In the genomic region with DNA sequence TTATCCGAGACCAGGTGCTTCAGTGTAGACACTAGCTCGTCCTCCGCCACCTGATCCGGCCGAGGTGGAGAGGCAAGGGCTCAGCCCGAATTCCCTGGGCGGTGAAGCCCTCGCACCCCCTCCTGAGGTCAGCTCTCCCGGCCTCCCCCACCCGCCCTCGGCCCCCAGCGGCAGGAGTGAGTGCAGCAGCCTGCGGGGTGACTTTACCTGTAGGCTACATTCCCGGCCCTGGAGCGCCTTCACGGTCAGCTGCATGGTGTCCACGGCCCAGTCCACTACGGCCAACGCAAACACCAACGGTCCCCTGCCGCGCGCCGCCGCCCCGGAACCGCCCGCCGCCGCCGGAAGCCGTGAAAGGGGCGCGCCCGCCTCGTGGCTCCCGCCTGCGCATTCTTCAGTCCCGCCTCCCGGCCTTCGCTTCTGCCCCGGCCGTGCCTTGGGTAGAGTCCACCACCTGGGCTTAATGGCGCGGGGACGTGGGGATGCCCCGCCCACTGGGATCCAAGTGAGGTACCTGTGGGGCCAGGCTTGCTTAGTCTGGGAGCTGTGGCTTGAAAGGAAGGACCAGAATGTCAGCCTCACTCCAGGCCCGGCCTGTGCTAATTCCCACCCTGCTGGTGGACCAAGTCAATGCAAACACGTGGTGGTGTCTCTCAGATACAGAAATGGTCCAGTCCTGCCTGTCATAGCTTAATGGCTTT, we compare ENCODE assay signal across 7 mouse cellular contexts. TPM values are rescaled to one million over a fixed set of nuclear protein-coding genes. Genes with fewer than 3 reads are reported as not detected.
DNase-seq lines count a peak whose midpoint lies in the region; ATAC-seq and TF ChIP-seq lines count a peak whose summit lies in the region.

No protein-coding gene starts in this region.

- peak; percentile 85 for ATAC-seq in limb, embryonic 14.5 days (ENCODE audit: low FRiP score, low read depth)
- ATAC-seq in midbrain, embryonic 15.5 days (replicated peaks): peak; percentile 85

- WGBS in embryonic facial prominence, embryonic 10.5 days: 15% methylated on average over 49 of the region's 49 CpGs
- 15% methylated on average over 31 of the region's 49 CpGs for WGBS in limb, embryonic 14.5 days
- WGBS in midbrain, embryonic 15.5 days: 18% methylated on average over 49 of the region's 49 CpGs

- peak overlapping the region; percentile 89 for H3K27ac ChIP-seq in embryonic facial prominence, embryonic 10.5 days (replicated peaks)
- peak overlapping the region; percentile 28 for H3K27ac ChIP-seq in limb, embryonic 14.5 days (replicated peaks; ENCODE audit: low read depth, low read length)
- H3K27ac ChIP-seq in midbrain, embryonic 15.5 days: peak overlapping the region; percentile 82

- TF ChIP-seq POLR2A in limb, embryonic 14.5 days (IDR thresholded peaks at IDR 0.05; ENCODE audit: borderline replicate concordance, extremely low read depth, insufficient read depth, insufficient read length): no peak; the same call in 1 of the 2 replicates

- H3K9me3 ChIP-seq in embryonic facial prominence, embryonic 10.5 days: no peaks in the 10 kb centered on the region
- H3K9me3 ChIP-seq in limb, embryonic 14.5 days (ENCODE audit: control insufficient read depth, low read length): no peaks in the 10 kb centered on the region
- no peaks in the 10 kb centered on the region for H3K9me3 ChIP-seq in midbrain, embryonic 15.5 days

- peak; percentile 56 for DNase-seq in adrenal gland, adult 8-10 months
- peak; percentile 77 for DNase-seq in embryonic facial prominence, embryonic 10.5 days (ENCODE audit: low spot score)
- DNase-seq in heart, adult 11 months: peak; percentile 97
- peak; percentile 82 for DNase-seq in kidney, adult 11 months
- peak; percentile 49 for DNase-seq in limb, embryonic 14.5 days (ENCODE audit: low spot score)
- DNase-seq in spleen, postnatal 10 days (ENCODE audit: low spot score in 2 of 2): peak; percentile 60 to 78

- H3K36me3 ChIP-seq in embryonic facial prominence, embryonic 10.5 days (replicated peaks): peaks cover 28% of the 10 kb centered on the region
- H3K36me3 ChIP-seq in limb, embryonic 14.5 days (ENCODE audit: control insufficient read depth, insufficient read depth, low read length): peaks cover 13% of the 10 kb centered on the region
- no peaks in the 10 kb centered on the region for H3K36me3 ChIP-seq in midbrain, embryonic 15.5 days (replicated peaks)

- peak overlapping the region; percentile 58 for H3K4me2 ChIP-seq in limb, embryonic 14.5 days (replicated peaks; ENCODE audit: low read depth, low read length, severe bottlenecking)
- peak overlapping the region; percentile 65 for H3K4me2 ChIP-seq in midbrain, embryonic 15.5 days

- H3K9ac ChIP-seq in limb, embryonic 14.5 days (ENCODE audit: low read depth, low read length, severe bottlenecking): peak overlapping the region; percentile 71
- peak overlapping the region; percentile 71 for H3K9ac ChIP-seq in midbrain, embryonic 15.5 days

- H3K4me1 ChIP-seq in embryonic facial prominence, embryonic 10.5 days: peaks cover 14% of the 10 kb centered on the region
- no peaks in the 10 kb centered on the region for H3K4me1 ChIP-seq in limb, embryonic 14.5 days (ENCODE audit: control insufficient read depth, insufficient read depth, low read length)
- H3K4me1 ChIP-seq in midbrain, embryonic 15.5 days: peaks cover 11% of the 10 kb centered on the region

- peak overlapping the region; percentile 71 for H3K4me3 ChIP-seq in embryonic facial prominence, embryonic 10.5 days
- H3K4me3 ChIP-seq in limb, embryonic 14.5 days (replicated peaks; ENCODE audit: low read length): peak overlapping the region; percentile 54
- peak overlapping the region; percentile 57 for H3K4me3 ChIP-seq in midbrain, embryonic 15.5 days

- 0 out of 2 replicates have a peak, but pooled peaks cover 6% of the 10 kb centered on the region for H3K27me3 ChIP-seq in embryonic facial prominence, embryonic 10.5 days (replicated peaks; ENCODE audit: low read depth, poor library complexity, severe bottlenecking)
- no peaks in the 10 kb centered on the region for H3K27me3 ChIP-seq in limb, embryonic 14.5 days (ENCODE audit: control insufficient read depth, insufficient read depth, low read length)
- no peaks in the 10 kb centered on the region for H3K27me3 ChIP-seq in midbrain, embryonic 15.5 days (replicated peaks)

RNA-seq across cellular contexts. Expression of gene Ubl4a, which starts 4.7 kb away (rescaled TPM):
- total RNA-seq in adrenal gland, adult 8-10 months (2022): 10 to 100 TPM; 65.7 to 68.0 (median 66.7) TPM
- polyA plus RNA-seq in embryonic facial prominence, embryonic 10.5 days (2016; fragmentation: Nextera tagmentation; extraction: Ambion mirVana): 61.1 and 69.8 TPM in 2 replicates
- polyA plus RNA-seq in limb, embryonic 14.5 days (2012; rRNA removed): 58.5 and 60.7 TPM in 2 replicates
- 77.1 and 79.6 TPM in 2 replicates for polyA plus RNA-seq in limb, embryonic 14.5 days (2014; fragmentation: Nextera tagmentation; extraction: Ambion mirVana)
- 67.1 and 71.1 TPM in 2 replicates for polyA plus RNA-seq in midbrain, embryonic 15.5 days (2015; fragmentation: Nextera tagmentation; extraction: Ambion mirVana)

RNA-seq across cellular contexts. Expression of gene Slc10a3, which starts 4.8 kb away (rescaled TPM):
- 10 to 100 TPM; 22.6 to 29.6 (median 26.1) TPM for total RNA-seq in adrenal gland, adult 8-10 months (2022)
- 12.3 and 13.0 TPM in 2 replicates for polyA plus RNA-seq in embryonic facial prominence, embryonic 10.5 days (2016; fragmentation: Nextera tagmentation; extraction: Ambion mirVana)
- 16.0 and 21.0 TPM in 2 replicates for polyA plus RNA-seq in limb, embryonic 14.5 days (2012; rRNA removed)
- polyA plus RNA-seq in limb, embryonic 14.5 days (2014; fragmentation: Nextera tagmentation; extraction: Ambion mirVana): 20.2 and 24.4 TPM in 2 replicates
- 9.9 and 10.5 TPM in 2 replicates for polyA plus RNA-seq in midbrain, embryonic 15.5 days (2015; fragmentation: Nextera tagmentation; extraction: Ambion mirVana)

RNA-seq across cellular contexts. Expression of gene Lage3, which starts 14.9 kb away (rescaled TPM):
- 10 to 100 TPM; 50.0 to 63.9 (median 53.6) TPM for total RNA-seq in adrenal gland, adult 8-10 months (2022)
- 114 and 119 TPM in 2 replicates for polyA plus RNA-seq in embryonic facial prominence, embryonic 10.5 days (2016; fragmentation: Nextera tagmentation; extraction: Ambion mirVana)
- polyA plus RNA-seq in limb, embryonic 14.5 days (2012; rRNA removed): 104 and 119 TPM in 2 replicates
- polyA plus RNA-seq in limb, embryonic 14.5 days (2014; fragmentation: Nextera tagmentation; extraction: Ambion mirVana): 105 and 106 TPM in 2 replicates
- 59.8 and 62.3 TPM in 2 replicates for polyA plus RNA-seq in midbrain, embryonic 15.5 days (2015; fragmentation: Nextera tagmentation; extraction: Ambion mirVana)

RNA-seq across cellular contexts. Expression of gene Fam3a, which starts 24.7 kb away (rescaled TPM):
- total RNA-seq in adrenal gland, adult 8-10 months (2022): 10 to 100 TPM; 25.4 to 44.8 (median 33.5) TPM
- 23.7 and 23.8 TPM in 2 replicates for polyA plus RNA-seq in embryonic facial prominence, embryonic 10.5 days (2016; fragmentation: Nextera tagmentation; extraction: Ambion mirVana)
- 50.6 and 60.3 TPM in 2 replicates for polyA plus RNA-seq in limb, embryonic 14.5 days (2012; rRNA removed)
- polyA plus RNA-seq in limb, embryonic 14.5 days (2014; fragmentation: Nextera tagmentation; extraction: Ambion mirVana): 39.3 and 41.8 TPM in 2 replicates
- 36.2 and 38.3 TPM in 2 replicates for polyA plus RNA-seq in midbrain, embryonic 15.5 days (2015; fragmentation: Nextera tagmentation; extraction: Ambion mirVana)

RNA-seq across cellular contexts. Expression of gene Ikbkg, which starts 24.7 kb away (rescaled TPM):
- 100 to 1,000 TPM in 2 of 4 experiments, 10 to 100 TPM in 2; 68.7 to 107 (median 88.8) TPM for total RNA-seq in adrenal gland, adult 8-10 months (2022)
- polyA plus RNA-seq in embryonic facial prominence, embryonic 10.5 days (2016; fragmentation: Nextera tagmentation; extraction: Ambion mirVana): 18.7 and 18.9 TPM in 2 replicates
- polyA plus RNA-seq in limb, embryonic 14.5 days (2012; rRNA removed): 13.7 and 17.4 TPM in 2 replicates
- polyA plus RNA-seq in limb, embryonic 14.5 days (2014; fragmentation: Nextera tagmentation; extraction: Ambion mirVana): 23.9 and 25.6 TPM in 2 replicates
- polyA plus RNA-seq in midbrain, embryonic 15.5 days (2015; fragmentation: Nextera tagmentation; extraction: Ambion mirVana): 15.2 and 16.0 TPM in 2 replicates

Comparison
In these comparisons a context has a peak if more than half of its experiments do, and no peak if none do; other contexts are left out.
1. Peak in every context shown above with its lines: DNase-seq, ATAC-seq, H3K4me3 ChIP-seq and H3K27ac ChIP-seq.
2. H3K27ac ChIP-seq: peak in every context shown above with its lines; median percentile 89 in embryonic facial prominence, embryonic 10.5 days; 82 in midbrain, embryonic 15.5 days; 28 in limb, embryonic 14.5 days.